Mouse (Mus musculus): ENCODE measurements around the gene Mvp. TPM values are rescaled to one million over a fixed set of nuclear protein-coding genes. Genes with fewer than 3 reads are reported as not detected.

Mvp gene
- polyA plus RNA-seq, 1 experiment from 2014 or later, result 4.0 TPM

- peaks cover 4% of the 10 kb centered on the region; the same call in 1 of the 2 replicates for H3K36me3 ChIP-seq (replicated peaks; ENCODE audit: control insufficient read depth, insufficient read depth)
- H3K27ac ChIP-seq, result no peak overlapping the region
- 84% methylated on average over 6 of the region's 6 CpGs for WGBS
- no peaks in the 10 kb centered on the region for H3K9me3 ChIP-seq (ENCODE audit: control insufficient read depth, low read length)
- no peaks in the 10 kb centered on the region for H3K27me3 ChIP-seq (ENCODE audit: control insufficient read depth, insufficient read depth, low read length)
- ATAC-seq (ENCODE audit: low FRiP score), result no peak
- H3K4me3 ChIP-seq (replicated peaks; ENCODE audit: low read length), result no peak overlapping the region
- no peak overlapping the region for H3K9ac ChIP-seq
- H3K4me2 ChIP-seq (replicated peaks), result no peak overlapping the region
- no peaks in the 10 kb centered on the region; the same call in 1 of the 2 replicates for H3K4me1 ChIP-seq (replicated peaks; ENCODE audit: control insufficient read depth, insufficient read depth, low read length)
- no peak for DNase-seq (ENCODE audit: low spot score)
These were observed 7.0 kb downstream of the Mvp start for GRCm38 (mm10) chr7:127007313-127008024.

- H3K9me3 ChIP-seq (ENCODE audit: control insufficient read depth, low read length), result no peaks in the 10 kb centered on the region
- H3K4me2 ChIP-seq (replicated peaks), result no peak overlapping the region
- ATAC-seq (ENCODE audit: low FRiP score) (no peak), DNase-seq (ENCODE audit: low spot score) (no peak)
- no peak overlapping the region for H3K9ac ChIP-seq
- H3K4me1 ChIP-seq (replicated peaks; ENCODE audit: control insufficient read depth, insufficient read depth, low read length), result no peaks in the 10 kb centered on the region; the same call in 1 of the 2 replicates
- no peak overlapping the region for H3K4me3 ChIP-seq (replicated peaks; ENCODE audit: low read length)
- 92% methylated on average over 4 of the region's 4 CpGs for WGBS
- no peaks in the 10 kb centered on the region for H3K27me3 ChIP-seq (ENCODE audit: control insufficient read depth, insufficient read depth, low read length)
- H3K36me3 ChIP-seq (replicated peaks; ENCODE audit: control insufficient read depth, insufficient read depth), result no peaks in the 10 kb centered on the region
- H3K27ac ChIP-seq, result no peak overlapping the region
These were observed 10.1 kb downstream of the Mvp start for GRCm38 (mm10) chr7:127004122-127004875.

GRCm38 (mm10) chr7:127003620-127004019 lies 10.8 kb downstream of the Mvp start:
- no peaks in the 10 kb centered on the region for H3K27me3 ChIP-seq (ENCODE audit: control insufficient read depth, insufficient read depth, low read length)
- H3K4me1 ChIP-seq (replicated peaks; ENCODE audit: control insufficient read depth, insufficient read depth, low read length), result no peaks in the 10 kb centered on the region; the same call in 1 of the 2 replicates
- H3K4me2 ChIP-seq (replicated peaks), result no peak overlapping the region
- WGBS, result 93% methylated on average over 5 of the region's 5 CpGs
- DNase-seq (ENCODE audit: low spot score) (no peak), ATAC-seq (ENCODE audit: low FRiP score) (no peak)
- H3K27ac ChIP-seq, result no peak overlapping the region
- no peak overlapping the region for H3K9ac ChIP-seq
- H3K4me3 ChIP-seq (replicated peaks; ENCODE audit: low read length), result no peak overlapping the region
- H3K9me3 ChIP-seq (ENCODE audit: control insufficient read depth, low read length), result no peaks in the 10 kb centered on the region
- no peaks in the 10 kb centered on the region for H3K36me3 ChIP-seq (replicated peaks; ENCODE audit: control insufficient read depth, insufficient read depth)

GRCm38 (mm10) chr7:126999568-126999967 lies 14.9 kb downstream of the Mvp start:
- H3K9me3 ChIP-seq (ENCODE audit: control insufficient read depth, low read length), result no peaks in the 10 kb centered on the region
- no peak overlapping the region for H3K9ac ChIP-seq
- DNase-seq (ENCODE audit: low spot score) (no peak), ATAC-seq (ENCODE audit: low FRiP score) (no peak)
- no peak overlapping the region for H3K4me3 ChIP-seq (replicated peaks; ENCODE audit: low read length)
- H3K4me1 ChIP-seq (replicated peaks; ENCODE audit: control insufficient read depth, insufficient read depth, low read length), result no peaks in the 10 kb centered on the region
- no peak overlapping the region for H3K27ac ChIP-seq
- H3K27me3 ChIP-seq (ENCODE audit: control insufficient read depth, insufficient read depth, low read length), result no peaks in the 10 kb centered on the region
- H3K4me2 ChIP-seq (replicated peaks), result no peak overlapping the region
- H3K36me3 ChIP-seq (replicated peaks; ENCODE audit: control insufficient read depth, insufficient read depth), result no peaks in the 10 kb centered on the region
- WGBS, result 86% methylated on average over 10 of the region's 10 CpGs

- H3K27ac ChIP-seq, result no peak overlapping the region
- no peaks in the 10 kb centered on the region for H3K27me3 ChIP-seq (ENCODE audit: control insufficient read depth, insufficient read depth, low read length)
- H3K36me3 ChIP-seq (replicated peaks; ENCODE audit: control insufficient read depth, insufficient read depth), result no peaks in the 10 kb centered on the region
- ATAC-seq (ENCODE audit: low FRiP score) (no peak), DNase-seq (ENCODE audit: low spot score) (no peak)
- H3K9me3 ChIP-seq (ENCODE audit: control insufficient read depth, low read length), result no peaks in the 10 kb centered on the region
- H3K4me2 ChIP-seq (replicated peaks), result no peak overlapping the region
- H3K9ac ChIP-seq, result no peak overlapping the region
- 82% methylated on average over 4 of the region's 4 CpGs for WGBS
- no peaks in the 10 kb centered on the region for H3K4me1 ChIP-seq (replicated peaks; ENCODE audit: control insufficient read depth, insufficient read depth, low read length)
- H3K4me3 ChIP-seq (replicated peaks; ENCODE audit: low read length), result no peak overlapping the region
These were observed 18.0 kb downstream of the Mvp start for GRCm38 (mm10) chr7:126996449-126996848.

- DNase-seq (ENCODE audit: low spot score), result no peak
- 75% methylated on average over 8 of the region's 8 CpGs for WGBS
- no peak overlapping the region for H3K27ac ChIP-seq
- H3K9me3 ChIP-seq (ENCODE audit: control insufficient read depth, low read length), result no peaks in the 10 kb centered on the region
- no peaks in the 10 kb centered on the region for H3K36me3 ChIP-seq (replicated peaks; ENCODE audit: control insufficient read depth, insufficient read depth)
- no peak overlapping the region for H3K4me3 ChIP-seq (replicated peaks; ENCODE audit: low read length)
- no peaks in the 10 kb centered on the region for H3K4me1 ChIP-seq (replicated peaks; ENCODE audit: control insufficient read depth, insufficient read depth, low read length)
- no peak overlapping the region for H3K9ac ChIP-seq
- no peak overlapping the region for H3K4me2 ChIP-seq (replicated peaks)
- no peaks in the 10 kb centered on the region for H3K27me3 ChIP-seq (ENCODE audit: control insufficient read depth, insufficient read depth, low read length)
- no peak for ATAC-seq (ENCODE audit: low FRiP score)
These were observed 25.6 kb downstream of the Mvp start for GRCm38 (mm10) chr7:126988816-126989215.

- 52% methylated on average over 9 of the region's 9 CpGs for WGBS
- DNase-seq (ENCODE audit: low spot score), result no peak
These were observed 28.1 kb downstream of the Mvp start for GRCm38 (mm10) chr7:126986319-126986718.

GRCm38 (mm10) chr7:126984667-126985444 lies 29.6 kb downstream of the Mvp start:
- no peak overlapping the region for H3K4me3 ChIP-seq (replicated peaks; ENCODE audit: low read length)
- H3K9ac ChIP-seq, result no peak overlapping the region
- no peaks in the 10 kb centered on the region for H3K9me3 ChIP-seq (ENCODE audit: control insufficient read depth, low read length)
- H3K4me1 ChIP-seq (replicated peaks; ENCODE audit: control insufficient read depth, insufficient read depth, low read length), result no peaks in the 10 kb centered on the region
- no peak overlapping the region for H3K4me2 ChIP-seq (replicated peaks)
- DNase-seq (ENCODE audit: low spot score), result no peak
- H3K27ac ChIP-seq, result no peak overlapping the region
- no peaks in the 10 kb centered on the region for H3K27me3 ChIP-seq (ENCODE audit: control insufficient read depth, insufficient read depth, low read length)
- peaks cover 19% of the 10 kb centered on the region for H3K36me3 ChIP-seq (replicated peaks; ENCODE audit: control insufficient read depth, insufficient read depth)
- ATAC-seq (ENCODE audit: low FRiP score), result no peak
- 66% methylated on average over 10 of the region's 10 CpGs for WGBS

More at GRCm38 (mm10) chr7:126986319-126986718, 28.1 kb downstream of the Mvp start:
- H3K4me1 ChIP-seq (replicated peaks; ENCODE audit: control insufficient read depth, insufficient read depth, low read length), result no peaks in the 10 kb centered on the region
- H3K4me2 ChIP-seq (replicated peaks), result no peak overlapping the region
- H3K9ac ChIP-seq, result no peak overlapping the region
- no peak overlapping the region for H3K4me3 ChIP-seq (replicated peaks; ENCODE audit: low read length)
- ATAC-seq (ENCODE audit: low FRiP score), result no peak
- no peaks in the 10 kb centered on the region for H3K9me3 ChIP-seq (ENCODE audit: control insufficient read depth, low read length)
- H3K27ac ChIP-seq, result no peak overlapping the region
- no peaks in the 10 kb centered on the region for H3K27me3 ChIP-seq (ENCODE audit: control insufficient read depth, insufficient read depth, low read length)
- H3K36me3 ChIP-seq (replicated peaks; ENCODE audit: control insufficient read depth, insufficient read depth), result 0 out of 2 replicates have a peak, but pooled peaks cover 4% of the 10 kb centered on the region

- Histone ChIP-seq H3K27me3 (ENCODE audit: control insufficient read depth, insufficient read depth, low read length) (no peaks in the 10 kb centered on the region), H3K27ac (no peak overlapping the region), H3K4me1 (replicated peaks; ENCODE audit: control insufficient read depth, insufficient read depth, low read length) (no peaks in the 10 kb centered on the region), H3K36me3 (replicated peaks; ENCODE audit: control insufficient read depth, insufficient read depth) (peaks cover 37% of the 10 kb centered on the region), H3K4me2 (replicated peaks) (no peak overlapping the region), H3K4me3 (replicated peaks; ENCODE audit: low read length) (no peak overlapping the region), H3K9ac (no peak overlapping the region), H3K9me3 (ENCODE audit: control insufficient read depth, low read length) (no peaks in the 10 kb centered on the region)
- no peak for DNase-seq (ENCODE audit: low spot score)
- no peak for ATAC-seq (ENCODE audit: low FRiP score)
- 87% methylated on average over 7 of the region's 7 CpGs for WGBS
These were observed 31.3 kb downstream of the Mvp start for GRCm38 (mm10) chr7:126983113-126983512.

Data from hindbrain, embryonic 14.5 days (tissue).